Mouse (Mus musculus) thymus, postnatal 0 days (tissue): ENCODE results near the gene Samd4. TPM values are rescaled to one million over a fixed set of nuclear protein-coding genes. Genes with fewer than 3 reads are reported as not detected.

ENCODE experiments used
- DNase-seq: peaks from one replicate; pipeline ENCODE4 v3.0.0-alpha.2; 2015; ENCODE audit warnings: low spot score
- polyA plus RNA-seq: library from polyadenylated mRNA; unstranded; fragments of >200 nt; fragmentation: Nextera tagmentation; extraction: Ambion mirVana; gene quantifications from 2 replicates; pipeline ENCODE4 v1.2.1, GENCODE M21; 2015

The Samd4 gene
- polyA plus RNA-seq, 1 experiment from 2014 or later: 0.51 TPM

DNA sequence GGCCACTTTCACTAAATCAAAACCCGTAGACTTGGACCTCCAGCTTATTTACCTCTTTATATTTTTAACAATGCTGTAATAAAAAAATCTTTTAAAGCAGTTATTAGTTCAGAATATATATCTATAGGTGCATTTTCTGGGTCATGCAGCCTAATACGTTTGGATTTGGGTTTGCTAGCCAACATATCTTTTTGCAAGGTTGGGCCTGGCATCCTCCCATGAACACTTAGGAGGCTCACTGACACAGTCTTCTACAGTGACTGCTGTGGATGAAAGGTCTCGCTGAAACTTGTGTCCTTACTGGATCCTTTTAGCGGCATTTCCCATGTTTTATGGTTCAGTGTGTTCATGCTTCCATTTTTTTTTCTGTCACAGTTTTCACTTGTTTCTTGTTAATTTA lies 21.6 kb downstream of the Samd4 start:
- no peak for DNase-seq

DNA sequence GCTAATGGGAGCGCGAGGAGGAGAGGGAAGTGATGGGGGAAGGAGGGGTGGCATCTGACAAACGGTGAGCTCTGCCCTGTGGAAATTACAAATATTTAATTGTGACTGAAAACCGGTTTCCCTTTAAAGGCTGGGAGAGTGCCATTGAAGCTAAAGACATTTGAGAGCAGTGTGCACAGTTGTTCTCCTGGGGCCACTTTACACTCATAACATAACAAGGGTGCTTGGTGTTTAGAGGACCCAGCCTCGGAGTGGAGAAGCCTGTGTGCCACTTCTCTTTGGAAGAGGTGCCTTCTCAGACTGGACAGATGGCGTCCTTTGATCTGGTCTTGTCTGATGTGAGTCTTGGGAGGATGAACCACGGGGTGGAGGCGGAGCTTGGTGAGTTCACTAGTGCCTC lies 26.2 kb downstream of the Samd4 start:
- DNase-seq: no peak

DNA sequence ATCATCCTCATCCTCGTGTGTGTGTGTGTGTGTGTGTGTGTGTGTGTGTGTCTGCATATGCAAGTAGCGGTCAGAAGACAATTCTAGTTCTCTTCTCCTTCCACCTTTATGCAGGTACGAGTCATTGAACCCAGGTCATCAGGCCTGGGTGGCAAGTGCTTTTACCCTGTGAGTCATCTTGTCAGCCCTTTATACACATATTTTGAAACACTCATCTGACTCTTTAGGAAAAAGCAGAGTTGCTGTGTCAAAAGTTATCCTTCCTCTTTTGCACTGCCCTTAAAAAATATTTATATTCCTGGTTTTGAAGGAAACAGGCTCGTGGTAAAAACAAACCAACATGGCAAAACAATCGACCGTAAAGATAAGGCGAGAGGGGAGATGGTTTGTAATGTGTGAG lies 29.8 kb downstream of the Samd4 start:
- DNase-seq: no peak

DNA sequence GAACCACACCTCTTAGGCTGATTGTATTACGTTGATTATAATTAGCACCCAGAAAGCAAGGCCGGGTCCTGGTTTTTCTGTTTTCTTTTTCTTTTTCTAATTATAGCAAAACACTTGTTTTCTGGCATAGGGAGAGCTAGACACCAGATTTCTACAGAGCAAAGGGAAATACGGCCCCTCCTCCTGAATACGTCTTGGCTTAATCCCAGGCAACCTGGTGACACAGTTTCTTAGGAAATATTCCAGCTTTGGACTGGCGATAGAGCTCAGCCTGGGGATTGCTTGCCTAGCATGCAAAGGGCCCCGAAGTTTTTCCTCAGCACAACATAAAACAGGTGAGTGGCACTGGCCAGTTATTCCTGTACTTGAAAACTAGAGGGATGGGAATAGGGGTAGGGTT lies 31.7 kb downstream of the Samd4 start:
- DNase-seq: no peak

DNA sequence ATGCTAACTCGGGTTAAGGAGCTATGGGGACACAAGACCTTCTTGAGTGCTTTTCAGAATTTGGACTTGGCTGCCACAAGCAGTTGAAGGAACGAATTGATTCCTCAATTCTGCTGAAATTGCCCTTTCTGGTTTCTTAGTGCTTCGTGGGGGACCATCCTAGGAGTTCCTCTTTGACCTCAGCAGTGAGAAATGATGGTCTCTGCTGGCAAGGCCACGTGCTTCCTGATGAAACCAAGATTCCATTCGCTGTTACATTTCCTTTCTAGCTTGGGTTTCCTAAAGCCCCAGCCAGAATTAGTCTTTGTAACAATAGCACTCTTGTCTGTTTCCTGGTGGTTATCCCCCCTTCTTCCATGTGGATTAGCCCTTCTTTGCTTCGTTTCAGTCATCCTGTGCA lies 32.9 kb downstream of the Samd4 start:
- no peak for DNase-seq

DNA sequence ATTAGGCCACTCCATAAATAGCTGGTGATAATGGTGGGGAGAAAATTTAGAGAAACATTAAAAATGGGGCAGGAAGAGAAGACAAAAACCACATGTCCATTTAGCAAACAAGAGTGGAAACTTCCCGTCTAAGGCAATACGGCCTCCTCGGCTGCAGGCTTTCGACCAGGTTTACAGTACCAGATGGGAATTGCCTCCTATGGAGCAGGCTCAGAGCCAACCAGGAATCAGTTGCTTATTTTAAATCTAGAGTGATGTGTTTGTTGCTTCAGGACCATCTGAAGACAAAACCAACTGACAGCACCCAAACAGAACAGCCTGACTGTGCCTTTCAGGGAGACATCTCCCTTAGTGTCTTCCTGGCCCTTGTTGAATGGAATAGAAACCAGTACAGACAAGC lies 33.9 kb downstream of the Samd4 start:
- DNase-seq: no peak

DNA sequence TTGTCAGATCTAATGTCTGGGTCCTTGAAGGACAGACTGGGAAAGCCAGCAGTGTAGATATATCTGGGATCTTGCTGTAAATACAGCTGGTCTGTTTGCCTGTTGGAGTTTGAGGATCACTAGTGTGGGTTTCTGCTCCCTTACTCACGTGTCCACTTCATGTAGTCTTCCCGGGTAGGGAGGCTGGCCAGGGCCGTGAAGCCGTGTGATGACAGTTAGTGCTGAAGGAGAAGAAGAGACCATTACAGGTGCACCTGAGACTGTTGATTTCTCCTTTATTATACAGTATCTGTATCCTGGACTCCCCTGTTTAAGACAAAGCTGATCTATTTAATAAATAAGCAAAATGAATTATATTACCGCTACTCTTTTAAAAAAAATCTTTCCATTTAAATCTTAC lies 34.5 kb downstream of the Samd4 start:
- DNase-seq: no peak

DNA sequence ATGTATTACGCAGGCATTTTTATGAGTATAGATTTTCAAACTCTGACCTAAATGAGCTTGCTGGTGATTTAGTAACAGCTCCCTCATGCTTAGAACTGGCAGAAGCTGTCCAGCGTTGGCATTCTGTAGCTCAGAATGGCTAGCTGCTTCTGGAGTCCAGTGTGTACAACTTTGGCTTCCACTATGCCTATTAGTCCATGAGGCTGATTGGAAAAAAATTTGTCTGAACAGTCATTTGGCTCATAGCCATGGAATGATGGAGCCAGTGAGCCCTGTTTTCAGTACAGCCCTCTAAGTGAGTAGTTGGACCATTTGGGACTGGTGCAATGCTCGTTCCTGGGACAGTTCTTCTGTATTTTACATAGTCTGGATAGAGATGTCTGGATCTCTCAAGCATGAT lies 34.9 kb downstream of the Samd4 start:
- DNase-seq: no peak

DNA sequence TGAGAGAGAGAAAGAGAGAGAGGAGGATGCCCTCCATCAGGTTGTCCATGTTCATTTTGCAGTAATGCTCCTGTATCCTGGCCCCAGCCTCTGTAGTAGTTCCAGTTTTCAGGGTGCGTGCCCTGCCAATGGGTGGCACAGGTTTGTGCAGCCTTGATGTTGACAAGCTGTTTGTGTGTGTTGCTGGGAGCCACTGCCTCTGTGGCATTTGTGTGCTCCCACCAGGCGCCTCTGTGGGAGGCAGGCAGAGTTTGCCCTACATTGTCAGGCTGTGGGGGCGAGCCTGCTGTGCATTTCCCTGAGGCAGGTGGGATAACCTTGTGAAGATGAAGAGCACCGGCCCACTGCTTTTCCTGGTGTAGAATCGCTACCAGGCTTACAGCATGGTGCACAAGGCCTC lies 37.8 kb downstream of the Samd4 start:
- DNase-seq: no peak

DNA sequence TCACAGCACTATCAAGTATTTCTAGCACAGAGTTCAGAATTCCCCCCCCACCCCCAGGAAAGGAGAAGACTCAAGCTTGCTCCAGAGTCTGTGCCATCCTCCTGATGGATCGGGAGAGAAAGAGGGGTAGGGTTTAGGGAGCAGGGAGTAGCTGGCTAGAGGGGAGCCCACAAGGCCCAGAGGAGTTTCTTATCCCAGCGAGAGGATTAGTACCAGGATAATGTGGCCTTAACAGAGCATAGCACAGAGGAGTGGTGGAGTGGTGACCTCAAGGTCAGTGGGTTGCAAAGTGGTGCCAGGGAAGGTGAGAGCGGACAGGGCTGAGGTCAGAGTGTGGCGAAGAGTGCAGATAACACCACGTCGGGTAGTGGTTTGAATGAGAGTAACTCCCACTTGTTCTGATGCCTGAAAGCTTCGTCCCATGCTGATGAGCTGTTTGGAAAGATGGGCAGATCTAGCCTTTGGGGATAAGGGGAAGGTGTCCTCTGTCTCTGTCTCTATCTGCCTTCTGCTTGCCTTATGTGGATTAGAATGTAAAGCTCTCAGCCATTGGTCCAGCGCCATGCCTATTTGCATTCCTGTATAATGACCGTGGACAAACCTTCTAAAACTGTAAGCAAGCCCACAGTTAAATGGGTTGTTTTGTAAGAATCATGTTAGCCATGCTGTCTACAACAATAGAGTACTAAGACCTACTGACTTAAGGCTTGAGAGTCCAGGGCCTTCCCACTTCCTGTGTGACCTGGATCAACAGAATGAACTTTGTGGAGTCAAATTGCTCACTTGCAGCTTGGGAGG lies 38.7 kb downstream of the Samd4 start:
- no peak for DNase-seq

DNA sequence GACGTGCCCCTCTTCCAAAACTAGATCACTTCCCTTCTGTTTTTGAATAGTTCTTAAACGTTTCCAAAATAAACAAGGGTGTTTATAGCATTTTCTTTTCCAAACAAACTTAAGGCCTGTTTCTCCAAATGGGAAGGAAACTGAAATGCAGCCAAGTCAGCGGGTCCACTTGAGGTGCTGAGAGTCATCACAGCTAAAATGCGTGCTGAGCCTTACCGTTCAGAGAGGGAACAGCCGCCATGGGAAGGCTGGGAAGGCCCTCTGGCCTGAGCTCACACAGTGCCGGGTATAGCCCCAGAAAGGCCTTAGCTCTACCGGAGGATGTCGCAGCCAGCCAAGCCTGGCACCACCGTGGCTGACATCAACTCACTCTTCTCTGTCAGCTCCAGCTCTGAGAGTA lies 41.3 kb downstream of the Samd4 start:
- no peak for DNase-seq

DNA sequence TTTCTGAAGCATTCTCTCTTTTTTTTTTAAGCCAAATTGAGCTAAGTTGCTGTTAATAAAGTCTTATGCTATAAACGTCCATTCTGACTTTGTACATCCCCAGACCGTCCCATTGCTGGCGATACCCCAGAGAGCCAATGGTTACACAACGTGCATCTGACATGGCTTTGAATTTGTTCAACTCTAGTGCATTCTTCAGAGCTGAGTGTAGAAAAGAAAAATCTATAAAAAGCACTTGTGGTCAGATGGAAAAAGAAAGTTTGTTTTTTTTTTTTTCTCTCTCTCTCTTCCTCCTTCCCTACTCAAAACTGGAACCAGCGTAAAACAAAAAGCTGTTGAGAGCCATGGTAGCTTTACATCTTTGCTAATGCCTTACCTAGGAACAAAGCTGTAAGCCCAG lies 41.8 kb downstream of the Samd4 start:
- no peak for DNase-seq

DNA sequence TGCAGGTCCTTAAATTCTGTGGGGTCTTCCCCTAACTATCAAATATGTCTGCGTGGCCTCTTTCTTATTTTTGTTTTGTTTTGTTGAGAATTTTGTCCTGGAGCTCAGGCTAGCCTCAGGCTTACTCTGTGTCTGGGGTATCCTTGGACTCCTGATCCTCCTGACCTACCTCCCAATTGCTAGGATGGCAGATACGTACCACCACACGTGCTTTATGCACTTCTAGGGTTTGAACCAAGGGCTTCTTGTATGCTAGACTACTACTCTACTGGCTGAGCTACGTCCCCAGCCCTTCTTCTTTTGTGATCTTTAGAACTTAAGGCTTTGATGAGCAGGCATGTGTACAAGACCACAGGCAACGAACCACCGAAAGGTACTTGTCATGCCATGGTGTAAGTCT lies 45.9 kb downstream of the Samd4 start:
- DNase-seq: no peak

DNA sequence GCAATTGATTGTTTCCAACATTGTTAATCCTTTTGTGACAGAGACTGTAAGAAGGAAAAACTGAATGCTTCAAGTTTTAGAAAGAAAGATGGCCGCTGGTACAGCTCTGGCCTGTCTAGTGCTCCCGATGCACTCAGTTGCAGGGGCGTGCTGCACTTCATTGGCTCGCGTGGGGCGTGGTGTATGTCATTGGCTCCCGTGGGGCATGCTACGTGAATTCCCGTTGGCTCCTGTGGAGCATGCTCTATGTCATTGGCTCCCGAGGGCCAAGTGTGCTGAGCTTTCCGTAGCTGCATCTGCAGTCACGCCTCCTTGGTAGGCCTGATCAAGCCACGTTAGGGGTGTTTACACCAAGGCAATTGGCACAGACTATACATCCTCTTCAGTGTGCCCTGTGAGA lies 49.5 kb downstream of the Samd4 start:
- DNase-seq: no peak

DNA sequence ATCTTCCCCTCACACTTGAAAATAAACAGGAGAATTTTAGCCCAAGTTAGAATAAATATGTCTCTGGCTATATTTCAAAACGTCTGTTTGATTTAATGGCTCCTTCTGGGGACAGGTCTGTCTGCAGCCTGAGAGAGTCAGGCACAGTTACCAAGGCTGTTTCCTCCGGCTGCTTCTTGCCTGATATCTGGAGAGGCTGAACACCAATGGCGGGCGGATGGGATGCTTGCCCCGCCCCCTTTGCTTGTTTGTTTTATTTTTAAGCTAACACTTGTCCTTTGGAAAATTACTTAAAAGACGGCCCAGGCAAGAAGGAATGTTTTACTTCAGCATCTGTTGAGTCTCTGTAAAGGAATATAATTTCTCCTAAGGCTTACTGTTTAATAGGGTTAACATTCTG lies 50.1 kb downstream of the Samd4 start:
- no peak for DNase-seq

DNA sequence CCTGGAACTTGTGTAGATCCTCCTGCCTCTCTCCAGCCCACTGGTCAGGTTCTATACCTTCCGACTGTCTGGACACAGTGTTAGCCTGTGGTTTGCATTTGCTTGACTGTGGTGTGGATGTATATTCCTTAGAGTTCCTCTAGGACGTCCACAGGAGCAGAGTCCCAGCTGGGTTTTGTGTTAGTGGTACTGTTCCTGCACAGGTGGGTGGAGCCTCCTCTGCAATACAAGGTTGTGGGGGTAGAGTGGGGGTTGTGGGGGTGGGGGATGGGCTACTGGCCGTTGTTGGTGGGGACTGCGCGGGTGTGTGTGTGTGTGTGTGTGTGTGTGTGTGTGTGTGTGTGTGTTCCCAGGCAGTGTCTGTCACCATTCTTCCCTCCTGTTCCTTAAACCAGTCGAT lies 58.4 kb downstream of the Samd4 start:
- no peak for DNase-seq

DNA sequence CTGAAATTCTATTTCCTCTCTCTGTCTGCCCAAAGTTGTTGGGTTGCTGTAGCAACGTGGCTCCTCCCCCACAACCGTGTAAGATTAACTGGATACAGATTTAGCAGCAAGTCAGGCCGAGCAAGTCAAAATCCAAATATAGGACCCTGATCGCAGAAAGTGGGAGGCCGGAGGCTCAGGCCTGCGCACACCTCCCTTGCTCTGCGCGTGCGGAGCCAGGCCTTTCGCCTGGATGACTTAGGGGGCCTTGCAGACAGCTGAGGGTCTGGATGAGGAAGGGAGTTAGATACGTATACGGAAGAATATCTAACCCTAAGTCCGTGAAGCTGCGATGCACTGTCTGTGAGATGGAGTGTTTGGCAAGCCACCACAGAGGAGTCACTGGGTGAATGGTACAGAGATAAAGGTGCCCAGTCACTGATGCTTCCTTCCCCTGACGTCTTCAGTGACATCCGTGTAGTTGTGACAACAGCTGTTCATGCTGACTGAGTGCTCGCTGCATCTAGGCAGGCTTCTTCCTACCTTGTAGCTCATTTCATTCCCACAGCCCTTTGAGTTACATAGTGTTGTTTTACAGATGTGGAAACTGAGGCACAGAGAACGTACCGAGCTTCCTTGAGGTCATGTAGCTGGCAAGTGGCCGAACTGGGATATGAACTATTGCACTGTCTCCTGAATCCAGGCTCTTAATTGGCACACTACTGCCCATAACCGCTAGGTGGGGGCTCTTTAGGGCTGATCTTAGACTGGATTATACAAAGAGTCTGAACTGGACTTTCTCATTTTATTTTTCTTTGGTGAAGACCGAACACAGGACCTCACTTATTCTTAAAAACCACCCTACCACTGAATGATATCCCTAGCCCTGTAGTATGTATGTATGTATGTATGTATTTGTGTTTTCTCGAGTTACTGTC lies 59.5 kb downstream of the Samd4 start:
- peak; percentile 4 for DNase-seq

DNA sequence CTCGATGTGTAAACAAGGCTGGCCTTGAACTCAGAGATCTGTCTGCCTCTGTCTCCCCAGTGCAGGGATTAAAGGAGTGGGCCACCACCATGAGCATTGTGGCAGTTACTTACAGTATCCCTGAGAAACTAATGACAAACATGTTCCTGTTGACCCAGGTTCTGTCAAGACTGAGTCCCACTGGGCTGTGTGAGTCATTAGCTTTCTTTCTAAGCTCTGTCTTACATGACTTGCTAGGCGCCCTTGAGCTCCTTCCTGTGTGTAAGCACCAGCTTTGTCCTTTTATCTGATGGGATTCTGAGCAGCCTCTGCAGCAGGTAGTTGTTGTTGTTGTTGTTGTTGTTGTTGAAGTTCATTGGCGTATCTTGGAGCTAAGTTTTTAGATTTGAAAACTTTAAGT lies 61.8 kb downstream of the Samd4 start:
- no peak for DNase-seq

DNA sequence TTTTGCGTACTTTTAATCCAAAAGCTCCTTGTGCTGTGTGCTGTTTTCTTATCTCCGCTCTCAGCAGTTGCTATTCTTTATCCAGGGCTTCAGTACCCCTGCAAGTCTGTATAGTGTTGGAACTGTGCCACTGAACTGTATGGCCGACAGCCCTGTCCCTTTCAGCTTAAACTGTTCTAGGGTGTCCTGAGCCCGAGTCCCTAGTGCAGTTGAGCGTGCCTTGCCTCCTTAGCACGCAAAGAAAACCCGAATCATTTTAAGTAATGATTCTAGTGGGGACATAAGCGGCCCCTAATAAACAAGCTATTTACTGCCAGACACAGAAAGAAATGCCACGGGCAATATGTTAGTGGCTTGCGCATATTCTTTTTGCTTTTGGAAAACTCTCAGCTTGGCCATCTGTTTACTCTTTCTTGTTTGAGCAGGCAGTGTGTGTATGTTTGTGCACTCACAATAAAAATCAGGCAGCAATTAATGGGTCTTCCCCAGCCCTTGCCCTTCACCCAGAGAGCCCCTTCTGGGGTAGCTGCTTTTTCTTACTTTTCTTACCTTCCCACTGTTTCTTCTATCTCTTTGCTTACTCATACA lies 63.3 kb downstream of the Samd4 start:
- no peak for DNase-seq

DNA sequence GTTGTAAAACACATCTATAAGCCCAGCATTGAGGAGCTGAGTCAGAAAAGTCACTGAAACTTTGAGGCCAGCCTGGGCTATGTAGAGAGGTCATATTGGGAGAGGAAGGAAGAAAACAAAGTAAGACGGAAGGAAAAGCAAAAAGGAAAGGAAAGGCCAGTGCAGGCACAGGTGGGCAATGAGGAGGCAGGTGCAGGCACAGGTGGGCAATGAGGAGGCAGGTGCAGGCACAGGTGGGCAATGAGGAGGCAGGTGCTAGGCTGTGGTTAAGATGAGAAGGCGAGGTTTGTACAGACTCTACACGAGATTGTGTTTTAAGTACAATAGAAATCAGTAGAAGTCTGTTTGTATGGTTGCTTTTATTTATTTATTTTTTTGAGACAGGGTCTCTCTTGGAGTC lies 65.0 kb downstream of the Samd4 start:
- no peak for DNase-seq

DNA sequence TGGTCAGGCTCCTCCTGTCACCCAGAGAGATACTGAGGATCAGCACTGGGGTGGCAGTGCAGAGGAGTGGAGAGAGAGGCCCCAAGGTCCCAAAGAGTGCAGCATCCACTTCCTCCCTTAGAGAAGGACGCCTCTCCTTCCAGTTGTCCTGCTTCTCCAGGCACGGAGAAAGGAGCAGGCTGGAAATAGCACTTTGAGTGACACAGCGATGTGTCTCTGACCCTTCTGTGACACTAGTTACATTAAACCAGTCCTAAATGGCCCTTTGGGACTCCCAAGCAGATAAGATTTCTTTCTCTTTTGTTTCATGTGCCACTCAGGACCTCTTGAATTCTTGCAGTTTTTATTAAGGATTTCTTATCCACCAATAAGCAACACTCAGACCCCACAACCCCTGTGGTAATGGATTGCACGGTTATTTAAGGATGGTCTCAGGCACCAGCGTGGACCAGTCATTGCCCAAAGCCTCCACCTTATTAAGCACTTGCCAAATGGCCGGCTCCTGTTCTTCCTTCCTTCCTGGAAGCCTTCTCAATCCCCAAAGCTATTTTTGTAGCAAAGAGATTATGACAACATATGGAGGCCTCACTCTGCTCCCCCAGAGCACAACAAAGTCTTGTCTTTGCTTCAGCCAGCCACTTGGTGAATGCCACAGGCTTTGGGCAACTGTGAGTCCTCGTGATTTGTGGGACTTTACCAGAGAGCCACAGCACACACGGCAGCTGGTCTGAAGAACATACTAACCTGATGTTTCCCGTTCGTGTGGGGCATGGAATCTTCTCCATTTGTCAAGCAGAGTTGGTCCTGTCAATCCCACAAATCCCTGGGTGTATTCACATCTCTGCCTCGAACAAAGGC lies 68.1 kb downstream of the Samd4 start:
- DNase-seq: no peak
